Mouse (Mus musculus) CH12.LX (cell line): Measurements from ENCODE around the gene Acot12. TPM values are rescaled to one million over a fixed set of nuclear protein-coding genes. Genes with fewer than 3 reads are reported as not detected.

Source experiments
- DNase-seq: peaks from one replicate; pipeline ENCODE4 v3.0.0-alpha.2; 2013; ENCODE audit errors: extremely low read depth
- H3K27ac ChIP-seq: 2 replicates; pipeline ENCODE4 v1.5.1; 2012; ENCODE audit warnings: low read depth, mild to moderate bottlenecking, control low read depth, moderate library complexity; ENCODE audit not compliant: insufficient read depth
- H3K27me3 ChIP-seq: replicated peaks from 2 replicates; pipeline ENCODE3; 2012; ENCODE audit warnings: inconsistent platforms
- H3K36me3 ChIP-seq, 2 experiments: replicated peaks in 1 of 2; 2 replicates each; pipeline versions ENCODE3 to v1.6.1; 2012; ENCODE audit warnings: inconsistent platforms in 1 of 2, low read length in 1 of 2, mild to moderate bottlenecking in 1 of 2, mixed read lengths in 1 of 2, moderate library complexity in 1 of 2; ENCODE audit not compliant: control insufficient read depth in 1 of 2, insufficient read depth in 1 of 2
- H3K4me1 ChIP-seq, 2 experiments: 2 replicates each; pipeline ENCODE4 v1.6.1; 2012; ENCODE audit warnings: inconsistent platforms in 1 of 2, moderate library complexity in 1 of 2; ENCODE audit not compliant: insufficient read depth in 2 of 2, control insufficient read depth in 1 of 2
- H3K4me2 ChIP-seq: 2 replicates; pipeline ENCODE4 v1.6.1; 2012; ENCODE audit warnings: low read depth, mild to moderate bottlenecking, control low read depth; ENCODE audit not compliant: poor library complexity, insufficient read depth, severe bottlenecking
- H3K4me3 ChIP-seq, 3 experiments: fragments of 150-350 bp in 1 of 3; sonication (generic) in 1 of 3; replicated peaks in 1 of 3; 2 replicates each; pipeline versions ENCODE3 to v1.5.1; 2011 to 2012; ENCODE audit warnings: low read depth in 2 of 3, low read length in 2 of 3, mild to moderate bottlenecking in 2 of 3, moderate library complexity in 2 of 3, control low read depth in 1 of 3, improper control_type of control experiment in 1 of 3, inconsistent platforms in 1 of 3, mixed read lengths in 1 of 3; ENCODE audit not compliant: poor library complexity in 1 of 3
- H3K79me2 ChIP-seq: replicated peaks from 2 replicates; pipeline ENCODE4 v1.6.1; 2012; ENCODE audit warnings: mild to moderate bottlenecking, moderate library complexity; ENCODE audit not compliant: control insufficient read depth, poor library complexity, insufficient read depth, severe bottlenecking; ENCODE audit errors: extremely low read depth
- H3K9ac ChIP-seq: 2 replicates; pipeline ENCODE4 v1.6.1; 2012; ENCODE audit warnings: low read depth, mild to moderate bottlenecking, control low read depth, moderate library complexity; ENCODE audit not compliant: insufficient read depth
- H3K9me3 ChIP-seq: replicated peaks from 2 replicates; pipeline ENCODE3; 2012; ENCODE audit warnings: low read length, inconsistent platforms, mixed read lengths
- BHLHE40 ChIP-seq: IDR thresholded peaks from 2 replicates; pipeline ENCODE4 v1.6.1; 2011; ENCODE audit warnings: mild to moderate bottlenecking, low read depth, low read length, improper control_type of control experiment
- CTCF ChIP-seq, 2 experiments: IDR thresholded peaks in 1 of 2; conservative IDR thresholded peaks in 1 of 2; 2 replicates each; pipeline ENCODE4 v1.5.1; 2011 to 2012; ENCODE audit warnings: low read depth in 2 of 2, low read length in 2 of 2, improper control_type of control experiment in 1 of 2, inconsistent platforms in 1 of 2, mild to moderate bottlenecking in 1 of 2, moderate library complexity in 1 of 2
- ELF1 ChIP-seq: IDR thresholded peaks from 2 replicates; pipeline ENCODE4 v1.6.1; 2014; ENCODE audit warnings: low read depth, mild to moderate bottlenecking, inconsistent platforms, low read length, improper control_type of control experiment
- EP300 ChIP-seq: IDR thresholded peaks from 2 replicates; pipeline ENCODE4 v1.6.1; 2011; ENCODE audit warnings: low read length, improper control_type of control experiment
- ETS1 ChIP-seq: conservative IDR thresholded peaks from 2 replicates; pipeline ENCODE4 v1.6.1; 2012; ENCODE audit warnings: low read depth, mild to moderate bottlenecking, inconsistent platforms, low read length, improper control_type of control experiment, moderate library complexity
- JUN ChIP-seq: IDR thresholded peaks from 2 replicates; pipeline ENCODE4 v1.6.1; 2011; ENCODE audit warnings: low read depth, mild to moderate bottlenecking, low read length, improper control_type of control experiment, moderate library complexity; ENCODE audit not compliant: insufficient read depth
- JUND ChIP-seq: conservative IDR thresholded peaks from 2 replicates; pipeline ENCODE4 v1.6.1; 2011; ENCODE audit warnings: low read depth, low read length, improper control_type of control experiment
- MAFK ChIP-seq: IDR thresholded peaks from 2 replicates; pipeline ENCODE4 v1.6.1; 2011; ENCODE audit warnings: low read length, improper control_type of control experiment; ENCODE audit not compliant: insufficient replicate concordance
- MAX ChIP-seq: IDR thresholded peaks from 2 replicates; pipeline ENCODE4 v1.6.1; 2011; ENCODE audit warnings: low read length, improper control_type of control experiment
- MXI1 ChIP-seq: IDR thresholded peaks from 2 replicates; pipeline ENCODE4 v1.6.1; 2011; ENCODE audit warnings: mild to moderate bottlenecking, low read depth, low read length, improper control_type of control experiment
- NRF1 ChIP-seq: IDR thresholded peaks from 2 replicates; pipeline ENCODE4 v1.6.1; 2014; ENCODE audit warnings: low read depth, mild to moderate bottlenecking, inconsistent platforms, low read length, improper control_type of control experiment, moderate library complexity
- RCOR1 ChIP-seq: conservative IDR thresholded peaks from 2 replicates; pipeline ENCODE4 v1.6.1; 2012; ENCODE audit warnings: low read depth, mild to moderate bottlenecking, inconsistent platforms, low read length, improper control_type of control experiment
- SIN3A ChIP-seq: IDR thresholded peaks from 2 replicates; pipeline ENCODE4 v1.6.1; 2012; ENCODE audit warnings: low read length, improper control_type of control experiment, inconsistent platforms
- USF1 ChIP-seq: IDR thresholded peaks from 2 replicates; pipeline ENCODE4 v1.6.1; 2014; ENCODE audit warnings: low read depth, mild to moderate bottlenecking, inconsistent platforms, low read length, improper control_type of control experiment
- ZKSCAN1 ChIP-seq: IDR thresholded peaks from 2 replicates; pipeline ENCODE4 v1.6.1; 2012; ENCODE audit warnings: low read depth, inconsistent platforms, low read length, improper control_type of control experiment, borderline replicate concordance
- ZMIZ1 ChIP-seq: IDR thresholded peaks from 2 replicates; pipeline ENCODE4 v1.6.1; 2012; ENCODE audit warnings: low read depth, mild to moderate bottlenecking, inconsistent platforms, low read length, improper control_type of control experiment
- ZNF384 ChIP-seq: IDR thresholded peaks from 2 replicates; pipeline ENCODE4 v1.6.1; 2012; ENCODE audit warnings: low read depth, low read length, improper control_type of control experiment, inconsistent platforms
- dilution Hi-C: fragments of 300-500 bp; cut with MboI; formaldehyde crosslinking; loops from 2 replicates; pipeline ENCODE4 v1.14.3; 2020; ENCODE audit warnings: low sequenced_read_pairs; ENCODE audit not compliant: extremely low pct_unique_long_range_greater_than_20kb, extremely low pct_ligation_motif_present
- in situ Hi-C: fragments of 300-500 bp; cut with MboI; formaldehyde crosslinking; loops from 3 replicates; pipeline ENCODE4 v1.14.3; 2019; ENCODE audit warnings: low sequenced_read_pairs, low pct_ligation_motif_present, low pct_unique_long_range_greater_than_20kb, mixed read lengths
- polyA plus RNA-seq: library from polyadenylated mRNA; unstranded; fragments of >175 nt; gene quantifications from 2 replicates; pipeline ENCODE4 v1.2.1, GENCODE M21; 2012; ENCODE audit warnings: low read depth; ENCODE audit not compliant: insufficient read length
- total RNA-seq, 2 experiments: library from RNA; depleted of rRNA; stranded (reverse); fragments of 300-350 nt in 1 of 2; fragments of >200 nt in 1 of 2; gene quantifications; 2 replicates each; pipeline ENCODE4 v1.2.3; 2012 to 2014

Gene Acot12
- total and polyA plus RNA-seq, 3 experiments, result 0.55 to 1.6 (median 0.96) TPM

DNA sequence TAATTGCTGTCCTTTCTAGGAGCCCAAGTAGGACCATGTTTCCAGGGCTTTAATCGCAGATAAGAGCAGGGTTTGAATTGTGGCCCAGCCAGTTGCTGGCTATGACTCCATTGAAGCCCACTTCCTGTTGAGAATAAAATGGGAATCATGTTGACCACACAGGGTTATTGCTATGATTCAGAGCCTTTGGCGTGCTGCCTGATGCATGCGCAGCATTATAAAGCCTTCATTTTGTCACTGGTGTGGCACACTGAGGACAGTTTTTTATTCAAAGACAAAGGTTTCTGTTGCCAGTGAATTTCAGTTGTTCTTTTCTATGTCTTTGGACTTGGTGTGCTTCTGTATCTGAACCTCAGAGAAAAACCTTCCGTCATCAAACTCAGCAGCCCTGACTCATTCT, 14.9 kb downstream of the Acot12 start:
- no peak for TF ChIP-seq ZNF384
- TF ChIP-seq RCOR1, result no peak
- TF ChIP-seq JUN, result no peak
- no peak for TF ChIP-seq SIN3A
- TF ChIP-seq JUND, result no peak
- no peak for TF ChIP-seq ELF1
- no peak for TF ChIP-seq MAFK
- H3K9me3 ChIP-seq, result no peaks in the 10 kb centered on the region
- no peaks in the 10 kb centered on the region for H3K27me3 ChIP-seq
- no peak for DNase-seq
- H3K36me3 ChIP-seq, result no peaks in the 10 kb centered on the region
- H3K27ac ChIP-seq, result no peak overlapping the region
- in situ Hi-C loops (no loop called here), dilution Hi-C loops (no loop called here)
- no peak overlapping the region for H3K4me2 ChIP-seq
- H3K79me2 ChIP-seq, result no peaks in the 10 kb centered on the region
- H3K4me3 ChIP-seq, result no peak overlapping the region
- no peak overlapping the region for H3K9ac ChIP-seq
- H3K4me1 ChIP-seq, result peaks cover 3 to 14% of the 10 kb centered on the region in 2 experiments; a peak in 2 of 4 replicates

GRCm38 (mm10) chr13:91758316-91759048, 17.2 kb downstream of the Acot12 start:
- in situ Hi-C loops (no loop called here), dilution Hi-C loops (no loop called here)
- Histone ChIP-seq H3K27ac (no peak overlapping the region), H3K4me1 (peaks cover 3 to 23% of the 10 kb centered on the region in 2 experiments; a peak in 2 of 4 replicates), H3K27me3 (no peaks in the 10 kb centered on the region), H3K36me3 (no peaks in the 10 kb centered on the region), H3K79me2 (no peaks in the 10 kb centered on the region), H3K4me3 (no peak overlapping the region), H3K4me2 (no peak overlapping the region), H3K9me3 (no peaks in the 10 kb centered on the region), H3K9ac (no peak overlapping the region)
- TF ChIP-seq MXI1, result no peak
- no peak for TF ChIP-seq ZKSCAN1
- no peak for TF ChIP-seq MAX
- TF ChIP-seq SIN3A, result no peak
- no peak for TF ChIP-seq BHLHE40
- TF ChIP-seq CTCF (conservative IDR thresholded peaks at IDR 0.05 in 1 of 2, IDR thresholded peaks at IDR 0.05 in 1 of 2; ENCODE audit: low read depth in 2 of 2, low read length in 2 of 2), result no peak
- TF ChIP-seq ETS1, result no peak
- no peak for TF ChIP-seq ZMIZ1
- no peak for TF ChIP-seq NRF1
- no peak for TF ChIP-seq EP300
- no peak for TF ChIP-seq USF1
- no peak for TF ChIP-seq MAFK
- DNase-seq, result no peak
